Mouse (Mus musculus) CH12.LX (cell line): ENCODE measurements at regions not wholly inside any gene's neighbourhood (a gene's known extent, or its start where the extent isn't known, plus 50 kb on each side); places are given as distances from the start of the nearest gene placed in this dataset.

ENCODE experiments used
- DNase-seq: peaks from one replicate; pipeline ENCODE4 v3.0.0-alpha.2; 2013; ENCODE audit errors: extremely low read depth
- H3K27ac ChIP-seq: 2 replicates; pipeline ENCODE4 v1.5.1; 2012; ENCODE audit warnings: low read depth, mild to moderate bottlenecking, control low read depth, moderate library complexity; ENCODE audit not compliant: insufficient read depth
- H3K27me3 ChIP-seq: replicated peaks from 2 replicates; pipeline ENCODE3; 2012; ENCODE audit warnings: inconsistent platforms
- H3K36me3 ChIP-seq, 2 experiments: replicated peaks in 1 of 2; 2 replicates each; pipeline versions ENCODE3 to v1.6.1; 2012; ENCODE audit warnings: inconsistent platforms in 1 of 2, low read length in 1 of 2, mild to moderate bottlenecking in 1 of 2, mixed read lengths in 1 of 2, moderate library complexity in 1 of 2; ENCODE audit not compliant: control insufficient read depth in 1 of 2, insufficient read depth in 1 of 2
- H3K4me1 ChIP-seq, 2 experiments: 2 replicates each; pipeline ENCODE4 v1.6.1; 2012; ENCODE audit warnings: inconsistent platforms in 1 of 2, moderate library complexity in 1 of 2; ENCODE audit not compliant: insufficient read depth in 2 of 2, control insufficient read depth in 1 of 2
- H3K4me2 ChIP-seq: 2 replicates; pipeline ENCODE4 v1.6.1; 2012; ENCODE audit warnings: low read depth, mild to moderate bottlenecking, control low read depth; ENCODE audit not compliant: poor library complexity, insufficient read depth, severe bottlenecking
- H3K4me3 ChIP-seq, 3 experiments: fragments of 150-350 bp in 1 of 3; sonication (generic) in 1 of 3; replicated peaks in 1 of 3; 2 replicates each; pipeline versions ENCODE3 to v1.5.1; 2011 to 2012; ENCODE audit warnings: low read depth in 2 of 3, low read length in 2 of 3, mild to moderate bottlenecking in 2 of 3, moderate library complexity in 2 of 3, control low read depth in 1 of 3, improper control_type of control experiment in 1 of 3, inconsistent platforms in 1 of 3, mixed read lengths in 1 of 3; ENCODE audit not compliant: poor library complexity in 1 of 3
- H3K79me2 ChIP-seq: replicated peaks from 2 replicates; pipeline ENCODE4 v1.6.1; 2012; ENCODE audit warnings: mild to moderate bottlenecking, moderate library complexity; ENCODE audit not compliant: control insufficient read depth, poor library complexity, insufficient read depth, severe bottlenecking; ENCODE audit errors: extremely low read depth
- H3K9ac ChIP-seq: 2 replicates; pipeline ENCODE4 v1.6.1; 2012; ENCODE audit warnings: low read depth, mild to moderate bottlenecking, control low read depth, moderate library complexity; ENCODE audit not compliant: insufficient read depth
- H3K9me3 ChIP-seq: replicated peaks from 2 replicates; pipeline ENCODE3; 2012; ENCODE audit warnings: low read length, inconsistent platforms, mixed read lengths
- CHD2 ChIP-seq: IDR thresholded peaks from 2 replicates; pipeline ENCODE4 v1.6.1; 2011; ENCODE audit warnings: low read length, improper control_type of control experiment
- CTCF ChIP-seq, 2 experiments: IDR thresholded peaks in 1 of 2; conservative IDR thresholded peaks in 1 of 2; 2 replicates each; pipeline ENCODE4 v1.5.1; 2011 to 2012; ENCODE audit warnings: low read depth in 2 of 2, low read length in 2 of 2, improper control_type of control experiment in 1 of 2, inconsistent platforms in 1 of 2, mild to moderate bottlenecking in 1 of 2, moderate library complexity in 1 of 2
- E2F4 ChIP-seq: IDR thresholded peaks from 2 replicates; pipeline ENCODE4 v1.6.1; 2011; ENCODE audit warnings: low read depth, low read length, improper control_type of control experiment; ENCODE audit not compliant: insufficient replicate concordance
- JUN ChIP-seq: IDR thresholded peaks from 2 replicates; pipeline ENCODE4 v1.6.1; 2011; ENCODE audit warnings: low read depth, mild to moderate bottlenecking, low read length, improper control_type of control experiment, moderate library complexity; ENCODE audit not compliant: insufficient read depth
- MAFK ChIP-seq: IDR thresholded peaks from 2 replicates; pipeline ENCODE4 v1.6.1; 2011; ENCODE audit warnings: low read length, improper control_type of control experiment; ENCODE audit not compliant: insufficient replicate concordance
- MEF2A ChIP-seq: IDR thresholded peaks from 2 replicates; pipeline ENCODE4 v1.6.1; 2014; ENCODE audit warnings: low read depth, mild to moderate bottlenecking, inconsistent platforms, low read length, improper control_type of control experiment, borderline replicate concordance
- NELFE ChIP-seq: IDR thresholded peaks from 2 replicates; pipeline ENCODE4 v1.6.1; 2011; ENCODE audit warnings: low read depth, low read length, improper control_type of control experiment
- NRF1 ChIP-seq: IDR thresholded peaks from 2 replicates; pipeline ENCODE4 v1.6.1; 2014; ENCODE audit warnings: low read depth, mild to moderate bottlenecking, inconsistent platforms, low read length, improper control_type of control experiment, moderate library complexity
- RAD21 ChIP-seq: IDR thresholded peaks from 2 replicates; pipeline ENCODE4 v1.6.1; 2011; ENCODE audit warnings: low read depth, mild to moderate bottlenecking, low read length, improper control_type of control experiment, moderate library complexity
- SIN3A ChIP-seq: IDR thresholded peaks from 2 replicates; pipeline ENCODE4 v1.6.1; 2012; ENCODE audit warnings: low read length, improper control_type of control experiment, inconsistent platforms
- SMC3 ChIP-seq: IDR thresholded peaks from 2 replicates; pipeline ENCODE4 v1.6.1; 2011; ENCODE audit warnings: low read depth, low read length, improper control_type of control experiment
- TBP ChIP-seq: conservative IDR thresholded peaks from 2 replicates; pipeline ENCODE4 v1.6.1; 2011; ENCODE audit warnings: low read depth, low read length, improper control_type of control experiment
- USF1 ChIP-seq: IDR thresholded peaks from 2 replicates; pipeline ENCODE4 v1.6.1; 2014; ENCODE audit warnings: low read depth, mild to moderate bottlenecking, inconsistent platforms, low read length, improper control_type of control experiment
- USF2 ChIP-seq: conservative IDR thresholded peaks from 2 replicates; pipeline ENCODE4 v1.6.1; 2011; ENCODE audit warnings: low read depth, low read length, improper control_type of control experiment
- ZMIZ1 ChIP-seq: IDR thresholded peaks from 2 replicates; pipeline ENCODE4 v1.6.1; 2012; ENCODE audit warnings: low read depth, mild to moderate bottlenecking, inconsistent platforms, low read length, improper control_type of control experiment
- ZNF384 ChIP-seq: IDR thresholded peaks from 2 replicates; pipeline ENCODE4 v1.6.1; 2012; ENCODE audit warnings: low read depth, low read length, improper control_type of control experiment, inconsistent platforms
- dilution Hi-C: fragments of 300-500 bp; cut with MboI; formaldehyde crosslinking; loops from 2 replicates; pipeline ENCODE4 v1.14.3; 2020; ENCODE audit warnings: low sequenced_read_pairs; ENCODE audit not compliant: extremely low pct_unique_long_range_greater_than_20kb, extremely low pct_ligation_motif_present
- in situ Hi-C: fragments of 300-500 bp; cut with MboI; formaldehyde crosslinking; loops from 3 replicates; pipeline ENCODE4 v1.14.3; 2019; ENCODE audit warnings: low sequenced_read_pairs, low pct_ligation_motif_present, low pct_unique_long_range_greater_than_20kb, mixed read lengths

GRCm38 (mm10) chr8:104049181-104049580 lies 52.2 kb upstream of the Cdh5 start:
- no peaks in the 10 kb centered on the region for H3K9me3 ChIP-seq
- DNase-seq = no peak
- TF ChIP-seq MEF2A (no peak), TBP (no peak), E2F4 (no peak), SMC3 (no peak), SIN3A (no peak), MAFK (no peak), USF1 (no peak), NELFE (no peak), JUN (no peak), ZMIZ1 (no peak)
- TF ChIP-seq, all 38 proteins: peak for 0
- Histone ChIP-seq H3K4me1 (peaks cover 0 to 6% of the 10 kb centered on the region in 2 experiments; a peak in 2 of 4 replicates), H3K9ac (no peak overlapping the region), H3K27ac (no peak overlapping the region), H3K4me2 (no peak overlapping the region), H3K36me3 (no peaks in the 10 kb centered on the region), H3K79me2 (no peaks in the 10 kb centered on the region), H3K4me3 (no peak overlapping the region), H3K27me3 (peaks cover 44% of the 10 kb centered on the region)
- dilution Hi-C loops = no loop called here
- in situ Hi-C loops = loop anchor here (25.0 kb wide), 1 partner anchor 462 kb away; no protein-coding TSS in a partner anchor

- H3K9ac ChIP-seq = no peak overlapping the region
- H3K27ac ChIP-seq = no peak overlapping the region
- peak overlapping the region; percentile 47 for H3K4me2 ChIP-seq
- DNase-seq = peak; percentile 58
- H3K79me2 ChIP-seq = no peaks in the 10 kb centered on the region
- TF ChIP-seq USF2 (no peak), MEF2A (no peak; the same call in 1 of the 2 replicates), CHD2 (no peak), NRF1 (no peak), TBP (no peak), RAD21 (peak; percentile 77), SMC3 (peak; percentile 65), ZNF384 (0 out of 2 replicates have a peak, but pooled peaks have one; percentile 12), CTCF (conservative IDR thresholded peaks at IDR 0.05 in 1 of 2, IDR thresholded peaks at IDR 0.05 in 1 of 2; ENCODE audit: low read depth in 2 of 2, low read length in 2 of 2) (peak; percentile 87 to 95), USF1 (no peak)
- TF ChIP-seq, all 38 proteins: peak for 4
- Histone ChIP-seq H3K4me3 (no peak overlapping the region), H3K27me3 (peaks cover 48% of the 10 kb centered on the region), H3K36me3 (no peaks in the 10 kb centered on the region), H3K9me3 (no peaks in the 10 kb centered on the region), H3K4me1 (peaks cover 0 to 6% of the 10 kb centered on the region in 2 experiments; a peak in 2 of 4 replicates)
- dilution Hi-C loops = no loop called here
- in situ Hi-C loops = no loop called here
These were observed 50.5 kb upstream of the Cdh5 start for GRCm38 (mm10) chr8:104050694-104051539.
